Mouse (Mus musculus): ENCODE measurements at regions not wholly inside any gene's neighbourhood (a gene's known extent, or its start where the extent isn't known, plus 50 kb on each side); places are given as distances from the start of the nearest gene placed in this dataset.

DNA sequence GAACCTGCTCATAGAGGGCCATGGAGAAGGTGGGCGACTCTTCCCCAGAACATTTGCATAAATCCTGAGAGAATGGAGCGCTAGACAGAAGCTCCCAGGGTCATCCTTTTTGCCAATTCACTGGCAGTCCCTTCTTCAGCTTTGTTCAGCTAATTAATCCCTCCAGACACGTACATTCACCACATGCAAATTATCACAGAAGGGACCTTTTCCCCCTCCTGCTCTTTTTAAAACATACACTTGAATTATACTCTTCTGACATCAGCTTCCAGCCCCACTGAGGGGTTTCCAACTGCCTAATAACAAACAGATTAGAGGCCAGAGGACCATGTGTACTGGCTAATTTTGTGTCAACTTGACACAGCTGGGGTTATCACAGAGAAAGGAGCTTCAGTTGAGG, 497.2 kb downstream of the Bnc2 start:
- Histone ChIP-seq H3K36me3 (ENCODE audit: control insufficient read depth, insufficient read depth, low read length) (no peaks in the 10 kb centered on the region), H3K4me3 (ENCODE audit: extremely low read depth, insufficient read depth, insufficient read length) (no peak overlapping the region), H3K27me3 (ENCODE audit: control insufficient read depth, insufficient read depth, low read length) (no peaks in the 10 kb centered on the region), H3K27ac (ENCODE audit: insufficient read depth, low read length) (no peak overlapping the region), H3K4me1 (ENCODE audit: control insufficient read depth, insufficient read depth, insufficient read length) (no peaks in the 10 kb centered on the region)
- TF ChIP-seq POLR2A (IDR thresholded peaks at IDR 0.05; ENCODE audit: low read depth, low read length) (no peak), CTCF (IDR thresholded peaks at IDR 0.05; ENCODE audit: extremely low read depth, insufficient read depth, insufficient read length, insufficient replicate concordance) (no peak)
- DNase-seq (ENCODE audit: low read depth in 1 of 2, low spot score in 2 of 2): no peak
- 88% methylated on average over 3 of the region's 3 CpGs for WGBS

DNA sequence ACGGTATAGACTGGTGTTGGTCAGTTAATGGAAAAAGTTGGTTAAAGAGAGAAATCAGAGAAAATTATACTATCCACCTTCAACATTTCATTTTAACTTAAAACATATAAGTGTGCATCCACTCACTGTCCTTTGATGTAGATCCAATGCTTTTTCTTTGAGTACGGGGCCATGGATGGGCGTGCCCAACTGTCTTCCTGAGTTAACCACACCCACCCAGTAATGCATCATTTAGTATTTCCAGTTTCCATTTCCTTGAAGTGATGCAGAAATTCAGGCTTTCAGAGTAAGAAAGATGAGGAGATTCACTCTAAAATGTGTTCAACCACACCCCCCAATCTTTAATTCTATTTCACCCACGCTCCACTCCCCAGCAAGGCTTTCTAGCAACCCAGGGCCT, 490.6 kb downstream of the Bnc2 start:
- TF ChIP-seq CTCF (IDR thresholded peaks at IDR 0.05; ENCODE audit: extremely low read depth, insufficient read depth, insufficient read length, insufficient replicate concordance) (no peak), POLR2A (IDR thresholded peaks at IDR 0.05; ENCODE audit: low read depth, low read length) (no peak)
- Histone ChIP-seq H3K27ac (ENCODE audit: insufficient read depth, low read length) (no peak overlapping the region), H3K4me3 (ENCODE audit: extremely low read depth, insufficient read depth, insufficient read length) (no peak overlapping the region), H3K27me3 (ENCODE audit: control insufficient read depth, insufficient read depth, low read length) (no peaks in the 10 kb centered on the region), H3K4me1 (ENCODE audit: control insufficient read depth, insufficient read depth, insufficient read length) (no peaks in the 10 kb centered on the region), H3K36me3 (ENCODE audit: control insufficient read depth, insufficient read depth, low read length) (no peaks in the 10 kb centered on the region)
- no peak for DNase-seq (ENCODE audit: low read depth in 1 of 2, low spot score in 2 of 2)
- 88% methylated on average over 4 of the region's 4 CpGs for WGBS

DNA sequence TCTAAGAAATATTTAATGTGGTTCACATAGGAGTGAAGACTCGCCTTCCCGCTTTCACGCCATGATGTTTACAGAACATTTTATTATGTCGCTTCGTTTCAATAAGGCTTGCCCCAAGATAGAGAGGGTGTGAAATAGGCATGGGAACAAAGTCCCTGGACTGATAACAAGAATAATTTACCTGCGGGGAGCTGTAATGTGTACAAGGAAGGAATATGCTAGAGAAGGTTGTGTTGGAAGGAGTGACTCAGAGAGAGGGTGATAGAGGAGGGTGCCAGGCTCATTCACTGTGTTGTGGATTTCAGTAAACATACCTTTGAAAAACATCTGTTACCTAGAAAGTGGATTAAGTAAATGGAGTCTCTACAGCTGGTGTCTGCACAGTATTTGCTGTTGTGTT, 490.2 kb downstream of the Bnc2 start:
- H3K4me1 ChIP-seq (ENCODE audit: control insufficient read depth, insufficient read depth, insufficient read length): no peaks in the 10 kb centered on the region
- H3K36me3 ChIP-seq (ENCODE audit: control insufficient read depth, insufficient read depth, low read length): no peaks in the 10 kb centered on the region
- H3K27ac ChIP-seq (ENCODE audit: insufficient read depth, low read length): no peak overlapping the region
- no peak overlapping the region for H3K4me3 ChIP-seq (ENCODE audit: extremely low read depth, insufficient read depth, insufficient read length)
- H3K27me3 ChIP-seq (ENCODE audit: control insufficient read depth, insufficient read depth, low read length): no peaks in the 10 kb centered on the region
- DNase-seq (ENCODE audit: low read depth in 1 of 2, low spot score in 2 of 2): no peak
- WGBS: 93% methylated on average over 6 of the region's 6 CpGs
- TF ChIP-seq POLR2A (IDR thresholded peaks at IDR 0.05; ENCODE audit: low read depth, low read length): no peak
- no peak for TF ChIP-seq CTCF (IDR thresholded peaks at IDR 0.05; ENCODE audit: extremely low read depth, insufficient read depth, insufficient read length, insufficient replicate concordance)

DNA sequence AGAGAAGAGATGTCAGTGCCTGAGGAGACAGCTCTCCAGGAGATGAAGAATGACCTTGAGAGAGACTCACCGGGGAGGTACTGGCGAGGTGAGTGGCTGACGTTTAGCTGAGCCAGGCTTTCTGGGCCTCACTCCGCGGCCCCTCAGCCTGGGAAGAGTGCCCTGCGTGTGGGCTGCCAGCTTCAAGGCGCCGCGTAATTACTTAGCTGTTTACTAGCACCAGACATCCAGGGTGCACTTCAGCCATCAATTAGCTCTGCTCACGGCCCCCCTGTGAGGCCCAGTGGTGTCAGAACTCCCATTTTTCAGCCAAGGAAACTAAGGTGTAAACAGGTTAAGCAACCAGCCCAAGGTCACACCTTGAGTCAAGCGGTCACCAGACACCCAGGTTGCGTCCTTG, 485.8 kb downstream of the Bnc2 start:
- TF ChIP-seq POLR2A (IDR thresholded peaks at IDR 0.05; ENCODE audit: low read depth, low read length) (no peak), CTCF (IDR thresholded peaks at IDR 0.05; ENCODE audit: extremely low read depth, insufficient read depth, insufficient read length, insufficient replicate concordance) (no peak)
- Histone ChIP-seq H3K27ac (ENCODE audit: insufficient read depth, low read length) (no peak overlapping the region), H3K4me1 (ENCODE audit: control insufficient read depth, insufficient read depth, insufficient read length) (no peaks in the 10 kb centered on the region), H3K27me3 (ENCODE audit: control insufficient read depth, insufficient read depth, low read length) (no peaks in the 10 kb centered on the region), H3K4me3 (ENCODE audit: extremely low read depth, insufficient read depth, insufficient read length) (no peak overlapping the region), H3K36me3 (ENCODE audit: control insufficient read depth, insufficient read depth, low read length) (no peaks in the 10 kb centered on the region)
- WGBS: 93% methylated on average over 12 of the region's 12 CpGs
- DNase-seq (ENCODE audit: low read depth in 1 of 2, low spot score in 2 of 2): no peak

DNA sequence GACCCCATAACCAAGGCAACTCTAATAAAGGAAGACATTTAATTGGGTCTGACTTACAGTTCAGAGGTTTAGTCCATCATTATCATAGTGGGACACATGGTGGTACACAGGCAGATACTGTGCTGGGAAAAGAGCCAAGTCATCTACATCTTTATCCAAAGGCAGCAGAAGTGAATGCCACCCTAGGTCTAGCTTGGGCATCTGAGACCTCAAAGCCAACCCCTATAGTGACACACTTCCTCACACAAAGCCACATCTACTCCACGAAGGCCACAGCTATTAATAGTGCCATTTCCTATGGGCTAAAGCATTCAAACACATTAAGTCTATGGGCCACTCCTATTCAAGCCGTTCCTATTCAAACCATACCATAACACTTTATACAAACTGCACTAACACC, 483.8 kb downstream of the Bnc2 start:
- no peaks in the 10 kb centered on the region for H3K4me1 ChIP-seq (ENCODE audit: control insufficient read depth, insufficient read depth, insufficient read length)
- TF ChIP-seq CTCF (IDR thresholded peaks at IDR 0.05; ENCODE audit: extremely low read depth, insufficient read depth, insufficient read length, insufficient replicate concordance) (no peak), POLR2A (IDR thresholded peaks at IDR 0.05; ENCODE audit: low read depth, low read length) (no peak)
- H3K4me3 ChIP-seq (ENCODE audit: extremely low read depth, insufficient read depth, insufficient read length): no peak overlapping the region
- no peaks in the 10 kb centered on the region for H3K36me3 ChIP-seq (ENCODE audit: control insufficient read depth, insufficient read depth, low read length)
- H3K27ac ChIP-seq (ENCODE audit: insufficient read depth, low read length): no peak overlapping the region
- no peak for DNase-seq (ENCODE audit: low read depth in 1 of 2, low spot score in 2 of 2)
- 29% methylated on average over 2 of the region's 2 CpGs for WGBS
- no peaks in the 10 kb centered on the region for H3K27me3 ChIP-seq (ENCODE audit: control insufficient read depth, insufficient read depth, low read length)

DNA sequence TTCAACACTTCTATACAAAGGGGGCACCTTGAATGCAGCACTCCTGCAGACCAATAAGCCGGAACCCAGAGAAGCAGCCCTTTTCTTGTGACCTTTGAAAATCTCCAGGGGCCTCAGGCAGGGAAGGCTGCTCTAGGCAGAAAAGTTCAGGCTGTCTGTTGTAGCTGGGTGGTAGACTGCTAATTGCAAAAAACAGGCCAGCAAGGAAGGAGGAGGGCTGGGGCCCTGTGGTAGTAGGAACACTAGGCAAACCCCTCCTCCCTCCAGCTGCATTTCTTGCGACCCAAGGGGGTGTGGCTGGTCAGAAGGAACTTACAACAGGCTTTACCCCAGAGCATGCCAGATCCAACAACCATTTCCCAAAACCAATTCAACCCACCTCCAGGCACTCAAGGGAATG, 482.8 kb downstream of the Bnc2 start:
- DNase-seq (ENCODE audit: low read depth in 1 of 2, low spot score in 2 of 2): no peak
- no peaks in the 10 kb centered on the region for H3K27me3 ChIP-seq (ENCODE audit: control insufficient read depth, insufficient read depth, low read length)
- no peaks in the 10 kb centered on the region for H3K36me3 ChIP-seq (ENCODE audit: control insufficient read depth, insufficient read depth, low read length)
- WGBS: 78% methylated on average over 2 of the region's 2 CpGs
- H3K4me1 ChIP-seq (ENCODE audit: control insufficient read depth, insufficient read depth, insufficient read length): no peaks in the 10 kb centered on the region
- no peak overlapping the region for H3K4me3 ChIP-seq (ENCODE audit: extremely low read depth, insufficient read depth, insufficient read length)
- H3K27ac ChIP-seq (ENCODE audit: insufficient read depth, low read length): no peak overlapping the region
- TF ChIP-seq CTCF (IDR thresholded peaks at IDR 0.05; ENCODE audit: extremely low read depth, insufficient read depth, insufficient read length, insufficient replicate concordance) (no peak), POLR2A (IDR thresholded peaks at IDR 0.05; ENCODE audit: low read depth, low read length) (no peak)

DNA sequence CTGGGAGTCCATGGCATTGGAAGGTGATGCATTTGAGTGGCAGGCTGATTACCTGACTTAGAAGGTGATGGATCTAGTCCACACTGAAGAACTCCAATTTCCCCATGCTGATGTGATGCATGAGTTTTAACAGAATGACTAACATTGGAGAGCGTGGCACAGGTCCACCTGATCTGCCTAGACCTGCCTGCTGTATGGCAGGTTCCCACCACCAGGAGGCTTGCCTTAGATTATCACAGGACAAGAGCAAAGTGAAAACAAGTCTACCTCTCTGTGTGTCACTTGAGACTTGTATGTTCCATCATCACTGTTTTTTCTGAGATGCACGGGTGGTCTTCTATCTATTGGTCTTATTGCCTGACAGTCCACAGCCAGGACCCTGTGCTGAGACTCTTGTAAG, 478.3 kb downstream of the Bnc2 start:
- H3K27me3 ChIP-seq (ENCODE audit: control insufficient read depth, insufficient read depth, low read length): no peaks in the 10 kb centered on the region
- 87% methylated on average over 2 of the region's 2 CpGs for WGBS
- no peaks in the 10 kb centered on the region for H3K4me1 ChIP-seq (ENCODE audit: control insufficient read depth, insufficient read depth, insufficient read length)
- TF ChIP-seq CTCF (IDR thresholded peaks at IDR 0.05; ENCODE audit: extremely low read depth, insufficient read depth, insufficient read length, insufficient replicate concordance): no peak
- no peak for TF ChIP-seq POLR2A (IDR thresholded peaks at IDR 0.05; ENCODE audit: low read depth, low read length)
- H3K4me3 ChIP-seq (ENCODE audit: extremely low read depth, insufficient read depth, insufficient read length): no peak overlapping the region
- no peaks in the 10 kb centered on the region for H3K36me3 ChIP-seq (ENCODE audit: control insufficient read depth, insufficient read depth, low read length)
- H3K27ac ChIP-seq (ENCODE audit: insufficient read depth, low read length): no peak overlapping the region
- no peak for DNase-seq (ENCODE audit: low read depth in 1 of 2, low spot score in 2 of 2)
